Mouse (Mus musculus): ENCODE measurements at regions not wholly inside any gene's neighbourhood (a gene's known extent, or its start where the extent isn't known, plus 50 kb on each side); places are given as distances from the start of the nearest gene placed in this dataset.

GRCm38 (mm10) chr15:8761132-8761531 lies 50.6 kb upstream of the Slc1a3 start:
- no peak overlapping the region for H3K9ac ChIP-seq (ENCODE audit: low read depth, low read length)
- no peaks in the 10 kb centered on the region for H3K27me3 ChIP-seq (replicated peaks; ENCODE audit: control insufficient read depth, insufficient read depth, low read length)
- ATAC-seq = no peak
- no peaks in the 10 kb centered on the region for H3K9me3 ChIP-seq (ENCODE audit: control insufficient read depth)
- H3K36me3 ChIP-seq (ENCODE audit: control insufficient read depth, insufficient read depth) = no peaks in the 10 kb centered on the region
- no peak overlapping the region for H3K27ac ChIP-seq (ENCODE audit: low read depth, low read length)
- no peak overlapping the region for H3K4me2 ChIP-seq (replicated peaks; ENCODE audit: low read depth)
- no peak for TF ChIP-seq CTCF (IDR thresholded peaks at IDR 0.05; ENCODE audit: low read depth)
- WGBS = 78% methylated on average over 5 of the region's 5 CpGs
- H3K4me3 ChIP-seq (ENCODE audit: low read depth, low read length) = no peak overlapping the region
- no peaks in the 10 kb centered on the region for H3K4me1 ChIP-seq (replicated peaks; ENCODE audit: control insufficient read depth, insufficient read depth, low read length)

Data from intestine, postnatal 0 days (tissue).